ENCODE assay signal across 15 mouse cellular contexts in genomic region chrX:12436106-12436505, GRCm38 (mm10).
DNase-seq lines count a peak whose midpoint lies in the region; ATAC-seq lines count a peak whose summit lies in the region.
"Had no signal": no experiment of that assay in that cellular context is flagged by ENCODE, and none has a peak within 500 bp of the region (broad histone marks: within the 10 kb centered on the region; RNA-seq: fewer than 3 reads in every experiment).

No protein-coding gene starts in this region.

- 43% methylated on average over 7 of the region's 7 CpGs for WGBS in hindbrain, embryonic 11.5 days
- WGBS in hindbrain, embryonic 12.5 days = 38% methylated on average over 7 of the region's 7 CpGs
- 36% methylated on average over 7 of the region's 7 CpGs for WGBS in hindbrain, embryonic 13.5 days

- H3K9ac ChIP-seq in hindbrain, embryonic 11.5 days (ENCODE audit: low read depth, low read length) = no peak overlapping the region
- H3K9ac ChIP-seq in hindbrain, embryonic 12.5 days = no peak overlapping the region
- no peak overlapping the region for H3K9ac ChIP-seq in hindbrain, embryonic 13.5 days
- H3K9ac ChIP-seq: embryonic facial prominence, embryonic 15.5 days; kidney, embryonic 15.5 days had no signal

- H3K4me3 ChIP-seq in hindbrain, embryonic 11.5 days (ENCODE audit: low read depth, low read length) = no peak overlapping the region
- H3K4me3 ChIP-seq in hindbrain, embryonic 12.5 days = no peak overlapping the region
- H3K4me3 ChIP-seq in hindbrain, embryonic 13.5 days = no peak overlapping the region
- H3K4me3 ChIP-seq: embryonic facial prominence, embryonic 15.5 days; kidney, embryonic 15.5 days had no signal

- no peak overlapping the region for H3K4me2 ChIP-seq in hindbrain, embryonic 11.5 days (replicated peaks; ENCODE audit: low read depth, low read length)
- H3K4me2 ChIP-seq in hindbrain, embryonic 12.5 days (replicated peaks) = no peak overlapping the region
- H3K4me2 ChIP-seq in hindbrain, embryonic 13.5 days = no peak overlapping the region
- H3K4me2 ChIP-seq: embryonic facial prominence, embryonic 15.5 days; kidney, embryonic 15.5 days had no signal

- H3K4me1 ChIP-seq in hindbrain, embryonic 11.5 days (replicated peaks; ENCODE audit: control insufficient read depth, insufficient read depth, low read length) = no peaks in the 10 kb centered on the region
- H3K4me1 ChIP-seq in hindbrain, embryonic 12.5 days = no peaks in the 10 kb centered on the region
- H3K4me1 ChIP-seq in hindbrain, embryonic 13.5 days (replicated peaks) = 0 out of 2 replicates have a peak, but pooled peaks cover 4% of the 10 kb centered on the region
- H3K4me1 ChIP-seq: embryonic facial prominence, embryonic 15.5 days; kidney, embryonic 15.5 days had no signal

- DNase-seq in hindbrain, embryonic 11.5 days (ENCODE audit: low spot score) = peak; percentile 20
- peak; percentile 5 for DNase-seq in right cerebral cortex, adult 18-20 months
- DNase-seq in right cerebral cortex, postnatal 14 days = no peak
- DNase-seq in gastrocnemius, postnatal 25 days = no peak
- no peak for DNase-seq in cerebellum, adult 8-10 months
- DNase-seq: adrenal gland, postnatal 25 days; cerebellum, adult 11 months; layer of hippocampus, adult 9-11 months; liver; thymus, postnatal 36 days had no signal

- no peak for ATAC-seq in hindbrain, embryonic 11.5 days (ENCODE audit: low FRiP score)
- no peak for ATAC-seq in hindbrain, embryonic 12.5 days (ENCODE audit: low FRiP score)
- ATAC-seq in hindbrain, embryonic 13.5 days (ENCODE audit: low FRiP score) = peak; percentile 36; the same call in 1 of the 2 replicates
- ATAC-seq: lung, postnatal 0 days had no signal

- no peaks in the 10 kb centered on the region for H3K36me3 ChIP-seq in hindbrain, embryonic 11.5 days (ENCODE audit: control insufficient read depth, insufficient read depth, low read length)
- H3K36me3 ChIP-seq in hindbrain, embryonic 12.5 days = no peaks in the 10 kb centered on the region
- no peaks in the 10 kb centered on the region for H3K36me3 ChIP-seq in hindbrain, embryonic 13.5 days
- H3K36me3 ChIP-seq: embryonic facial prominence, embryonic 15.5 days; kidney, embryonic 15.5 days had no signal

- H3K27ac ChIP-seq in hindbrain, embryonic 11.5 days (ENCODE audit: low read depth, low read length) = no peak overlapping the region
- H3K27ac ChIP-seq in hindbrain, embryonic 12.5 days = no peak overlapping the region
- H3K27ac ChIP-seq in hindbrain, embryonic 13.5 days = no peak overlapping the region
- H3K27ac ChIP-seq: embryonic facial prominence, embryonic 15.5 days; kidney, embryonic 15.5 days had no signal

- H3K9me3 ChIP-seq in hindbrain, embryonic 11.5 days (ENCODE audit: control insufficient read depth, low read length) = peaks cover 4% of the 10 kb centered on the region; the same call in 1 of the 2 replicates
- H3K9me3 ChIP-seq in hindbrain, embryonic 12.5 days (replicated peaks) = no peaks in the 10 kb centered on the region
- no peaks in the 10 kb centered on the region for H3K9me3 ChIP-seq in hindbrain, embryonic 13.5 days
- H3K9me3 ChIP-seq: embryonic facial prominence, embryonic 15.5 days; kidney, embryonic 15.5 days had no signal

- H3K27me3 ChIP-seq in hindbrain, embryonic 11.5 days (ENCODE audit: control insufficient read depth, insufficient read depth, low read length) = no peaks in the 10 kb centered on the region
- H3K27me3 ChIP-seq in hindbrain, embryonic 12.5 days = no peaks in the 10 kb centered on the region
- H3K27me3 ChIP-seq in hindbrain, embryonic 13.5 days = no peaks in the 10 kb centered on the region
- H3K27me3 ChIP-seq: embryonic facial prominence, embryonic 15.5 days had no signal

Comparison
In these comparisons a context has a peak if more than half of its experiments do, and no peak if none do; other contexts are left out.
1. DNase-seq: peak in hindbrain, embryonic 11.5 days (single experiment) and right cerebral cortex, adult 18-20 months (single experiment); none in right cerebral cortex, postnatal 14 days (single experiment), gastrocnemius, postnatal 25 days (single experiment) and cerebellum, adult 8-10 months (single experiment).